Mouse (Mus musculus) ovary, adult 18-20 months (tissue): Measurements from ENCODE around the gene Fmnl1.
"Not testable (repeated sequence)": the region's sequence is repeated elsewhere in the genome, so short reads cannot be mapped to it uniquely, and the experiment has no call there.

ENCODE experiments used
- DNase-seq: peaks from one replicate; pipeline ENCODE4 v3.0.0; 2022; ENCODE audit warnings: low spot score, mixed read lengths

Fmnl1 gene

GRCm38 (mm10) chr11:103222718-103223117 lies 51.8 kb downstream of the Fmnl1 start:
- not testable (repeated sequence) for DNase-seq

GRCm38 (mm10) chr11:103223444-103223843 lies 52.5 kb downstream of the Fmnl1 start:
- DNase-seq = no peak

GRCm38 (mm10) chr11:103223951-103224456 lies 53.1 kb downstream of the Fmnl1 start:
- DNase-seq = no peak

- no peak for DNase-seq
These were observed 58.7 kb downstream of the Fmnl1 start for GRCm38 (mm10) chr11:103229608-103230007.

GRCm38 (mm10) chr11:103230626-103231025 lies 59.7 kb downstream of the Fmnl1 start:
- no peak for DNase-seq

GRCm38 (mm10) chr11:103231367-103231766 lies 60.5 kb downstream of the Fmnl1 start:
- DNase-seq = no peak

GRCm38 (mm10) chr11:103232966-103233365 lies 62.1 kb downstream of the Fmnl1 start:
- DNase-seq = peak; percentile 53

GRCm38 (mm10) chr11:103234447-103234846 lies 63.5 kb downstream of the Fmnl1 start:
- DNase-seq = no peak

- DNase-seq = no peak
These were observed 64.8 kb downstream of the Fmnl1 start for GRCm38 (mm10) chr11:103235702-103236101.

GRCm38 (mm10) chr11:103236431-103236830 lies 65.5 kb downstream of the Fmnl1 start:
- DNase-seq = no peak

GRCm38 (mm10) chr11:103236903-103237302 lies 66.0 kb downstream of the Fmnl1 start:
- DNase-seq = no peak

GRCm38 (mm10) chr11:103237757-103238156 lies 66.8 kb downstream of the Fmnl1 start:
- no peak for DNase-seq

- no peak for DNase-seq
These were observed 69.8 kb downstream of the Fmnl1 start for GRCm38 (mm10) chr11:103240740-103241139.

GRCm38 (mm10) chr11:103244856-103245255 lies 73.9 kb downstream of the Fmnl1 start:
- no peak for DNase-seq

- peak; percentile 57 for DNase-seq
These were observed 75.3 kb downstream of the Fmnl1 start for GRCm38 (mm10) chr11:103246081-103246730.

- no peak for DNase-seq
These were observed 75.9 kb downstream of the Fmnl1 start for GRCm38 (mm10) chr11:103246731-103247290.

GRCm38 (mm10) chr11:103247504-103248177 lies 76.7 kb downstream of the Fmnl1 start:
- peak; percentile 53 for DNase-seq
